Mouse (Mus musculus): ENCODE results near the gene Gm3435.
"Not testable (repeated sequence)": the region's sequence is repeated elsewhere in the genome, so short reads cannot be mapped to it uniquely, and the experiment has no call there.

DNA sequence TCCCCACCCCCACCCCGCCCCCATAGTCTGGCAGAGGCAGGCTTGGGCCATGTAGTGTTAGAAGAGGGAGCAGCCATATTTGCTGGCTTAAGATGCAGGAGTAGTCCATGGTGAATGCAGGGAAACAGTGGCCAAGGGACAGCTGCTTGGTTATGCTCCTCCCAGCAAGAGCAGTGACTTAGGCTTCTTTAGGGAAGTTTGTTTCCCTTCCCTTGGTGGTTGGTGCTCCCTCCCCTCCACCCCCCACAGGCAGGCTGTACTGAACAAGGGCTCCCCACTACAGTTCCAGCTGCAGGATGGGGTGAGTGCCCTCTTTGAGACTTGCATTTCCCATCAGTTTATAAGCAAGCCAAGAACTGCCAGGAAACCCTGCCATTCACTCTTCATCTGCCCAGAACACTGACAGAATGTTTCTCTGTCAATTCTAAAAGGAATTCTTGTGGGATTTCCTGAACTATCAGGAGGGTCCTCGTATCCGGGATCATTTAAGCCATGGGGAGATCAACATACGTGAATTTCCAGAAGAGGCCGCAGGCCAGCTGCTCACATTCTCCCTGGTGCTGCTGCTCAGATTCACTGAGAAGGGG is 19.8 kb upstream of the Gm3435 start:
- TF ChIP-seq POLR2A (IDR thresholded peaks at IDR 0.05; ENCODE audit: low read depth, low read length); CTCF (conservative IDR thresholded peaks at IDR 0.05; ENCODE audit: insufficient read depth, insufficient read length, low read depth, low read length): not testable (repeated sequence)
